Mouse (Mus musculus): ENCODE measurements around the gene Csrp3. TPM values are rescaled to one million over a fixed set of nuclear protein-coding genes. Genes with fewer than 3 reads are reported as not detected.

Csrp3 gene
- polyA plus RNA-seq, 1 experiment from 2014 or later: 0.96 TPM

DNA sequence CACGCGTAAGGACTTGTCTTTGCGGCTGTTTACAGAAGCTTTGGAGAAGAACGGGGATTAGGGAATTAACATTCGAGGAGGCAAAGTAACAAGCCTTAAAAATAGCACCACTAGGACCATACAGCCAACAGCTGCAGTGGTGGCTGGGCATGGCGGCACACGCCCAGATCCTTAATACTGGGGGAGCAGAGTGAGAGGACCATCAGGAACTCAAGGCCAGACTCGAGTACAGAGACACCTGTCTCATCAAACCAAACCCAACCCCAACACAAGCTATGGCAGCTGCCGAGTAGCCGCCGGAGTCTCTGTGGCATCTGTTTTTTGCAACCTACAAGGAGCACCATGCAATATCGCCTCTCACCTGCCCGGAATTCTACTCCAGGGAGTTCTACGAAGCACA lies 27.3 kb upstream of the Csrp3 start:
- no peak for ATAC-seq (ENCODE audit: low read depth)
- Histone ChIP-seq H3K27me3 (ENCODE audit: control insufficient read depth, insufficient read depth, low read length) (no peaks in the 10 kb centered on the region), H3K4me1 (ENCODE audit: control insufficient read depth, insufficient read depth, low read length) (no peaks in the 10 kb centered on the region), H3K9me3 (ENCODE audit: control insufficient read depth, low read length) (no peaks in the 10 kb centered on the region), H3K27ac (ENCODE audit: low read depth, low read length) (no peak overlapping the region), H3K9ac (replicated peaks; ENCODE audit: low read depth, low read length) (no peak overlapping the region), H3K4me2 (ENCODE audit: low read depth, low read length) (no peak overlapping the region), H3K36me3 (ENCODE audit: control insufficient read depth, insufficient read depth, low read length) (no peaks in the 10 kb centered on the region), H3K4me3 (ENCODE audit: low read depth, low read length) (no peak overlapping the region)
- WGBS: 94% methylated on average over 14 of the region's 14 CpGs

DNA sequence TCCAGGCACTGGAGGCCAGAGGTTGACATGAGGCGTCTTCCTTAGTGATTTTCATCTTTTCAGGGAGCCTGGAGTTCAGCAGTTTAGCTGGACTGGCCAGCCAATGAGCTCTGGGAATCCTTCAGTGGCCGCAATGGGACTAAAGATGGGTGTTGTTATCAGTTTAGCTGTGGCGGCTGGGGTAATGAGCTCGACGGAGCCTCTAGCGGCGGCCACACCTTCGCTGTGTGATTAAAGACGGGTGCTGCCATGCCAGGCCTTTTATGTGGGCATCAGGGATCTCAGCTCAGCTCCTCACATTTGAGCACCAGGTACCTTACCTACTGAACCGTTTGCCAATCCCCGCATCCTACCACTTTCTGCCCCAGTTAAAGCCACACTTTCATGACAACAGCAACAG lies 23.5 kb upstream of the Csrp3 start:
- H3K9ac ChIP-seq (replicated peaks; ENCODE audit: low read depth, low read length): no peak overlapping the region
- ATAC-seq (ENCODE audit: low read depth): no peak
- H3K27me3 ChIP-seq (ENCODE audit: control insufficient read depth, insufficient read depth, low read length): no peaks in the 10 kb centered on the region
- H3K36me3 ChIP-seq (ENCODE audit: control insufficient read depth, insufficient read depth, low read length): no peaks in the 10 kb centered on the region
- WGBS: 93% methylated on average over 11 of the region's 11 CpGs
- no peak overlapping the region for H3K4me3 ChIP-seq (ENCODE audit: low read depth, low read length)
- no peak overlapping the region for H3K4me2 ChIP-seq (ENCODE audit: low read depth, low read length)
- no peaks in the 10 kb centered on the region for H3K9me3 ChIP-seq (ENCODE audit: control insufficient read depth, low read length)
- H3K4me1 ChIP-seq (ENCODE audit: control insufficient read depth, insufficient read depth, low read length): no peaks in the 10 kb centered on the region
- H3K27ac ChIP-seq (ENCODE audit: low read depth, low read length): no peak overlapping the region

DNA sequence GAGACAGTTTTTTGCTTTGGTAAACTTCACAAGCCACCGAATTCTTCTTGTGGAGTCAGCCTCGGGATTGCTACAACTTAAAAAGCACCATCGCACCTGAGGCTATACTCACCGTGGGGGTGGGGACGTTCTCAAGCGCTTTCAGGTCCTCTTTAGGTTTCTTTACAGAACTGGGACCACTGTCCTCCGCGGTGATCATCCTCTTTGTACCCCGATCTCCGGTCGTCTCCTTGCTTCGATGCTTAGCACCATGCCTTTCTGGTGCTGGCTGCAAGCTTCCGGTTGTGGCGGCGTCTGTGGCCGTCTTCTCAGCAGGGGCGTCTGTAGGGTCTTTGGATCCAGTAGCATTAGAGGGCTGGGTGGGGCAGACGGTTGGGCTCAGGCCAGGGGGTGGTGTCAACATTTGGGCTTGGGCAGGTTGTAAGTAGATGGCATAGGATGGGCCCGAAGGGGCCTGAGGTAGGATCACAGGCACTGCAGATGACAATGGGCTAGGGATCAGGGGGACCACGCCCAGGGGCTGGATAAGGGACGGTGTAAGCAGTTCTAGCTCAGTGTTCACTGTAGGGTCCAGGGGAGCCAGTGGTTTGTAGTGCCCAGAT lies 22.8 kb upstream of the Csrp3 start:
- Histone ChIP-seq H3K4me3 (ENCODE audit: low read depth, low read length) (no peak overlapping the region), H3K9ac (replicated peaks; ENCODE audit: low read depth, low read length) (no peak overlapping the region), H3K27ac (ENCODE audit: low read depth, low read length) (no peak overlapping the region), H3K27me3 (ENCODE audit: control insufficient read depth, insufficient read depth, low read length) (no peaks in the 10 kb centered on the region), H3K4me2 (ENCODE audit: low read depth, low read length) (no peak overlapping the region), H3K9me3 (ENCODE audit: control insufficient read depth, low read length) (no peaks in the 10 kb centered on the region), H3K4me1 (ENCODE audit: control insufficient read depth, insufficient read depth, low read length) (no peaks in the 10 kb centered on the region), H3K36me3 (ENCODE audit: control insufficient read depth, insufficient read depth, low read length) (no peaks in the 10 kb centered on the region)
- no peak for ATAC-seq (ENCODE audit: low read depth)
- WGBS: 93% methylated on average over 21 of the region's 21 CpGs

DNA sequence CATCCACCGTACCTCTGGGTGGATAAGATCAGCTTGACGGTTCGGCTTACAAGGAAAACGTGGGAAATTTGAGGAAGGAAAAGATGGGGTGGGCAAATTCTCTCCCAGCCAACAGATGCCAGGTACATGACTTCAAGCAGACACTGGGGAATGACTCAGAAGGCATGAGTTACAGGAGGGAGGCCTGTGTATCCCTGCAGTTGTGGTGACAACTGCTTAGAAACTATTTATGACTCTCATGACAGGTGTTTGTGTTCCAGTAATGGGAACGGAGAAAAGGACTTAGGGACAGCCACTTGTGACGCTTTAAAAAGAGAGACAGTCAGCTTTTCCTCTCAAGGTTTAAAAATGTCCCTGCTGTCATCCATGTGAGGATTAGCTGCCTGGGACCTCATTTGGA lies 22.3 kb upstream of the Csrp3 start:
- no peak for ATAC-seq (ENCODE audit: low read depth)
- 87% methylated on average over 6 of the region's 6 CpGs for WGBS
- Histone ChIP-seq H3K4me2 (ENCODE audit: low read depth, low read length) (no peak overlapping the region), H3K4me3 (ENCODE audit: low read depth, low read length) (no peak overlapping the region), H3K9ac (replicated peaks; ENCODE audit: low read depth, low read length) (no peak overlapping the region), H3K9me3 (ENCODE audit: control insufficient read depth, low read length) (no peaks in the 10 kb centered on the region), H3K4me1 (ENCODE audit: control insufficient read depth, insufficient read depth, low read length) (no peaks in the 10 kb centered on the region), H3K27ac (ENCODE audit: low read depth, low read length) (no peak overlapping the region), H3K27me3 (ENCODE audit: control insufficient read depth, insufficient read depth, low read length) (no peaks in the 10 kb centered on the region), H3K36me3 (ENCODE audit: control insufficient read depth, insufficient read depth, low read length) (no peaks in the 10 kb centered on the region)

DNA sequence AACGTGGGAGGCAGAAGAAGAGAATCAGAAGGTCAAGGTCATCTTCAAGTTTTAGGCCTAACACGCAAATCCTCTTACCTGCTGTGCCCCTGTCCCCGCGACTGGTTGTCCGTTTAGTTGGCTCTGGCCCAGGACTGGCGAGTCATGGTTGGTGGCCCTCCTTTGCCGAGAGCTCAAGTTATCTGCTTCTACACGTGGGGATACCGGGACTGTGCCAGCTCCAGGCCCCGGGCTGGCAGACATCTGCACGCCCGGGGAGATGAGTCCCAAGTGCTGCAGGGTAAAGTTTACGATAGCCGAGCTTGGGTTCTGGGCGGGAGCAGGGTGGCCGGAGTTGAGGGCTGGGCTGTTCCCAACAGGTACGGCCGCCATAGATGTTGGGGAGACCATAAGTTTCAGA lies 19.7 kb upstream of the Csrp3 start:
- H3K4me2 ChIP-seq (ENCODE audit: low read depth, low read length): no peak overlapping the region
- ATAC-seq (ENCODE audit: low read depth): no peak
- H3K4me1 ChIP-seq (ENCODE audit: control insufficient read depth, insufficient read depth, low read length): no peaks in the 10 kb centered on the region
- H3K27me3 ChIP-seq (ENCODE audit: control insufficient read depth, insufficient read depth, low read length): no peaks in the 10 kb centered on the region
- 93% methylated on average over 18 of the region's 18 CpGs for WGBS
- H3K9ac ChIP-seq (replicated peaks; ENCODE audit: low read depth, low read length): no peak overlapping the region
- no peaks in the 10 kb centered on the region for H3K9me3 ChIP-seq (ENCODE audit: control insufficient read depth, low read length)
- H3K27ac ChIP-seq (ENCODE audit: low read depth, low read length): no peak overlapping the region
- no peak overlapping the region for H3K4me3 ChIP-seq (ENCODE audit: low read depth, low read length)
- H3K36me3 ChIP-seq (ENCODE audit: control insufficient read depth, insufficient read depth, low read length): no peaks in the 10 kb centered on the region

DNA sequence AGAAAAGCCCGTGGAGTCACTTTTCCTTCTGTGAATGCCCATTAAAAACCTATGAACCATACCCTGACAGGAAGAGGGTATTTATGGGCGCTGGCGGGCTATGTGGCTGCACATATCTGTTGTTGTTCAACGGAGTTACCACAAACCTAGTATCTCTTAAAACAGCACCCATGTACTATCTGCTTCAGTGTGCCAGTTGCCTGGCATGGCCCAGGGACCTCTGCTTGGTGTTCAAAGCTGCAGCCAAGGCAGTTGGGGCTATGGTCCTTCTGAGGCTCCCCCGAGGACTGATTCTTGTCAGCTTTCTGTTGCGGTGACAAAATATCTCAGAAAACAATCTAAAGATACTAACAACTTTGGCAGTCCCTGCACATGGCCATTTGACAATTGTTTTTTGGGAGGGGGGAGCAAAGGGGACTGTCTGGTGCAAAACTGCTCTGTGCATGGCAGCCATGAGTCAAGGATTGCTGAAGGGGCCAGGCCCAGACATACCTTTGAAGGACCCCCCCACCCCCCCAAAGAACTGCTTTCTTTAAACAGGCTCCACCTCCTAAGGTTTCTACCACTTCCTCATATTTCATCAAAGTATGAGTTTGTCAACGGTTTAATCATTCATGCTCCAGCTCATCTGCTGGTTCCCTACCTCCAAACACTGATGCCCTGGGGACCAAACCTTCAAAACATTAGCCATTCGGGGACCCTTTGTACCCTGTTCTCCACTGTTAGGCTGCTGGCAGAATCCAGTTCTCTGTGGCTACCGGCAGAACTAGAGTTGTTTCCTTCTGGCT lies 17.0 kb upstream of the Csrp3 start:
- Histone ChIP-seq H3K9ac (replicated peaks; ENCODE audit: low read depth, low read length) (no peak overlapping the region), H3K27me3 (ENCODE audit: control insufficient read depth, insufficient read depth, low read length) (no peaks in the 10 kb centered on the region), H3K4me1 (ENCODE audit: control insufficient read depth, insufficient read depth, low read length) (no peaks in the 10 kb centered on the region), H3K27ac (ENCODE audit: low read depth, low read length) (no peak overlapping the region), H3K4me3 (ENCODE audit: low read depth, low read length) (no peak overlapping the region), H3K4me2 (ENCODE audit: low read depth, low read length) (no peak overlapping the region), H3K36me3 (ENCODE audit: control insufficient read depth, insufficient read depth, low read length) (no peaks in the 10 kb centered on the region), H3K9me3 (ENCODE audit: control insufficient read depth, low read length) (no peaks in the 10 kb centered on the region)
- WGBS: 93% methylated on average over 9 of the region's 9 CpGs
- ATAC-seq (ENCODE audit: low read depth): no peak

DNA sequence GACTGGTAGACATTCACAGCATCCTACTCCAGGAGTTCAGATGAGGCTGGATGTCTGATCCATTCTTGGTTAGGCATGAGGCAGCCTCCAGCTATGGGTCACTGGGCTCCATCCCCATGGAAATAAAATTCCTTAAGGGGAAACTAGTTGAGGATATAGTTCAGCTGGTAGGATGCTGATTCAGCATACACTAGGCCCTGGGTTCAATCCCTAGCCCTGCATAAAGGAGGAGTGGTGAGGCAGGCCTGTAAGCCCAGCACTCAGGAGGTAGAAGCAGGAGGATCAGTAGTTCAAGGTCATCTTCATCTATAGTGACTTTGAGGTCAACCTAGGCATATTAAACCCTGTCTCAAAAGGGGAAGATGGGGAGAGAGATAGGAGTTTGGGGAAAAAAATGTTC lies 16.4 kb upstream of the Csrp3 start:
- Histone ChIP-seq H3K9ac (replicated peaks; ENCODE audit: low read depth, low read length) (no peak overlapping the region), H3K4me1 (ENCODE audit: control insufficient read depth, insufficient read depth, low read length) (no peaks in the 10 kb centered on the region), H3K9me3 (ENCODE audit: control insufficient read depth, low read length) (no peaks in the 10 kb centered on the region), H3K27ac (ENCODE audit: low read depth, low read length) (no peak overlapping the region), H3K36me3 (ENCODE audit: control insufficient read depth, insufficient read depth, low read length) (no peaks in the 10 kb centered on the region), H3K4me3 (ENCODE audit: low read depth, low read length) (no peak overlapping the region), H3K4me2 (ENCODE audit: low read depth, low read length) (no peak overlapping the region), H3K27me3 (ENCODE audit: control insufficient read depth, insufficient read depth, low read length) (no peaks in the 10 kb centered on the region)
- no peak for ATAC-seq (ENCODE audit: low read depth)

DNA sequence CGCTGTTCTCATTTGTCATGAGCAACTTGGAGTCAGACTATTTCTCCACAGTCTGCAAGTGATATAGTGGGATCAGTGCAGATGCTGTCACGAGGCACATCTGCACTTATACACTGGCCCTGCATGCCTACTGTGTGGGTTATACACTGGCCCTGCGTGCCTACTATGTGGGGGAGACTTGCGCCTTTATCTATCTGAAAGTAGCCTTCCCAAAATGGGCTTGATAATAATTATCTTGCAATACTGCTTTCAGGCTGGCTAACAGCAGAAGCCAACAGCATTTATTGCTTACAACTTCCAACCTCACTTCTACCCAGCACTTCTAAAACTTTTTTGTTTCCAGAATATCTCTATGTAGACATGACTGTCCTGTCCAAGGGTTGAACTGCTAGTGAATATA lies 14.0 kb upstream of the Csrp3 start:
- Histone ChIP-seq H3K36me3 (ENCODE audit: control insufficient read depth, insufficient read depth, low read length) (no peaks in the 10 kb centered on the region), H3K27ac (ENCODE audit: low read depth, low read length) (no peak overlapping the region), H3K9ac (replicated peaks; ENCODE audit: low read depth, low read length) (no peak overlapping the region), H3K27me3 (ENCODE audit: control insufficient read depth, insufficient read depth, low read length) (no peaks in the 10 kb centered on the region), H3K4me1 (ENCODE audit: control insufficient read depth, insufficient read depth, low read length) (no peaks in the 10 kb centered on the region), H3K9me3 (ENCODE audit: control insufficient read depth, low read length) (no peaks in the 10 kb centered on the region), H3K4me2 (ENCODE audit: low read depth, low read length) (no peak overlapping the region), H3K4me3 (ENCODE audit: low read depth, low read length) (no peak overlapping the region)
- 89% methylated on average over 4 of the region's 4 CpGs for WGBS
- ATAC-seq (ENCODE audit: low read depth): no peak

DNA sequence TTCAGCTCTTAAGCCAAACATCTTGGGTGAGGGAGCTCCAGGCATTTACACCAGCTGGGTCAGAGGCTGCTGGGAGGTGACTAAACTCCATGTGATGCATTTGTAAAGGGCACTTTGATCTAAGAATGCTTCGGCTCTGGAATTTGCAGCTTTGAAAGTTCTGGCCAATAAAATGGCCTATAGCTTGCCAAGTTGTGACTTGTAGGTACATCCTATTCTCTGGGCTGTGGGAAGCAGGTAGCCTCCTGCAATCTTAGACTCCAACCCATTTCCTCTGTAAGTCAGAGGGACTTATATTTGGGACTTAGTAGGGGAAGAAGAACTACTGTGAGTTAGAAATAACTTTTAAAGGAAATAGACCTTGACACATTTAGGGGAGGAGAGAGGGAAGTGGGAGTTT lies 13.1 kb upstream of the Csrp3 start:
- WGBS: 27% methylated on average over 1 of the region's 1 CpGs
- Histone ChIP-seq H3K27me3 (ENCODE audit: control insufficient read depth, insufficient read depth, low read length) (no peaks in the 10 kb centered on the region), H3K36me3 (ENCODE audit: control insufficient read depth, insufficient read depth, low read length) (no peaks in the 10 kb centered on the region), H3K27ac (ENCODE audit: low read depth, low read length) (no peak overlapping the region), H3K4me2 (ENCODE audit: low read depth, low read length) (no peak overlapping the region), H3K9ac (replicated peaks; ENCODE audit: low read depth, low read length) (no peak overlapping the region), H3K9me3 (ENCODE audit: control insufficient read depth, low read length) (no peaks in the 10 kb centered on the region), H3K4me1 (ENCODE audit: control insufficient read depth, insufficient read depth, low read length) (no peaks in the 10 kb centered on the region), H3K4me3 (ENCODE audit: low read depth, low read length) (no peak overlapping the region)
- ATAC-seq (ENCODE audit: low read depth): no peak

Data from neural tube, embryonic 14.5 days (tissue).